Mouse (Mus musculus): ENCODE results near the gene Nav3.

- no peak for TF ChIP-seq POLR2A (IDR thresholded peaks at IDR 0.05; ENCODE audit: low read depth, low read length)
- no peak for TF ChIP-seq CTCF (IDR thresholded peaks at IDR 0.05; ENCODE audit: extremely low read depth, insufficient read length, insufficient replicate concordance, low read depth, low read length)
These were observed 608.4 kb downstream of the Nav3 start for GRCm38 (mm10) chr10:109847631-109848030.
